Mouse (Mus musculus) erythroblast, adult 5-6 weeks (primary cell): ENCODE results near the gene Lpar3. TPM values are rescaled to one million over a fixed set of nuclear protein-coding genes. Genes with fewer than 3 reads are reported as not detected.

Source experiments
- ATAC-seq: replicated peaks from 2 replicates; pipeline ENCODE4 v1.8.0; 2016; ENCODE audit warnings: moderate number of reproducible peaks, mild to moderate bottlenecking, moderate TSS enrichment, inconsistent platforms; ENCODE audit not compliant: poor library complexity, low FRiP score, severe bottlenecking
- total RNA-seq, 2 experiments: library from RNA; stranded (forward) in 1 of 2; stranded (reverse) in 1 of 2; fragments of 150-400 nt in 1 of 2; fragments of 200-764, 138-1000 nt in 1 of 2; gene quantifications; 2 replicates each; pipeline versions ENCODE4 v1.2.3 to v1.2.4; 2015 to 2017; ENCODE audit warnings: low replicate concordance in 2 of 2

Gene Lpar3
- total RNA-seq, 2 experiments from 2014 or later = not detected

- ATAC-seq = no peak
Observed at GRCm38 (mm10) chr3:146302451-146302850, 81.7 kb downstream of the Lpar3 start.

- ATAC-seq = no peak
Observed at GRCm38 (mm10) chr3:146303194-146303593, 82.4 kb downstream of the Lpar3 start.

- ATAC-seq = no peak
Observed at GRCm38 (mm10) chr3:146304556-146305405, 84.0 kb downstream of the Lpar3 start.

GRCm38 (mm10) chr3:146307341-146307740 lies 86.6 kb downstream of the Lpar3 start:
- no peak for ATAC-seq

GRCm38 (mm10) chr3:146307886-146308285 lies 87.1 kb downstream of the Lpar3 start:
- ATAC-seq = no peak

GRCm38 (mm10) chr3:146309586-146309985 lies 88.8 kb downstream of the Lpar3 start:
- no peak for ATAC-seq

- no peak for ATAC-seq
Observed at GRCm38 (mm10) chr3:146311121-146311538, 90.4 kb downstream of the Lpar3 start.

GRCm38 (mm10) chr3:146315414-146315813 lies 94.7 kb downstream of the Lpar3 start:
- ATAC-seq = no peak

GRCm38 (mm10) chr3:146316293-146316692 lies 95.5 kb downstream of the Lpar3 start:
- ATAC-seq = no peak

GRCm38 (mm10) chr3:146317366-146317765 lies 96.6 kb downstream of the Lpar3 start:
- no peak for ATAC-seq

GRCm38 (mm10) chr3:146317911-146318310 lies 97.1 kb downstream of the Lpar3 start:
- no peak for ATAC-seq

- no peak for ATAC-seq
Observed at GRCm38 (mm10) chr3:146318520-146318938, 97.8 kb downstream of the Lpar3 start.

GRCm38 (mm10) chr3:146318987-146319386 lies 98.2 kb downstream of the Lpar3 start:
- no peak for ATAC-seq

- no peak for ATAC-seq
Observed at GRCm38 (mm10) chr3:146319503-146319902, 98.7 kb downstream of the Lpar3 start.

GRCm38 (mm10) chr3:146324949-146325348 lies 104.2 kb downstream of the Lpar3 start:
- no peak for ATAC-seq

GRCm38 (mm10) chr3:146326743-146327536 lies 106.2 kb downstream of the Lpar3 start:
- no peak for ATAC-seq

GRCm38 (mm10) chr3:146327537-146328255 lies 106.9 kb downstream of the Lpar3 start:
- peak; percentile 90 for ATAC-seq

GRCm38 (mm10) chr3:146328749-146329148 lies 108.0 kb downstream of the Lpar3 start:
- ATAC-seq = peak; percentile 70; the same call in 1 of the 2 replicates

- no peak for ATAC-seq
Observed at GRCm38 (mm10) chr3:146331819-146332218, 111.1 kb downstream of the Lpar3 start.

- no peak for ATAC-seq
Observed at GRCm38 (mm10) chr3:146333270-146333669, 112.5 kb downstream of the Lpar3 start.
